Mouse (Mus musculus) kidney, adult 18-20 months (tissue): Measurements from ENCODE around the gene Gm26727.
A peak's percentile ranks its signal among the peaks of the same experiment; 100 is the strongest.
"Not testable (repeated sequence)": the region's sequence is repeated elsewhere in the genome, so short reads cannot be mapped to it uniquely, and the experiment has no call there.

Experiments
- DNase-seq: peaks from one replicate; pipeline ENCODE4 v3.0.0; 2021

The Gm26727 gene

DNA sequence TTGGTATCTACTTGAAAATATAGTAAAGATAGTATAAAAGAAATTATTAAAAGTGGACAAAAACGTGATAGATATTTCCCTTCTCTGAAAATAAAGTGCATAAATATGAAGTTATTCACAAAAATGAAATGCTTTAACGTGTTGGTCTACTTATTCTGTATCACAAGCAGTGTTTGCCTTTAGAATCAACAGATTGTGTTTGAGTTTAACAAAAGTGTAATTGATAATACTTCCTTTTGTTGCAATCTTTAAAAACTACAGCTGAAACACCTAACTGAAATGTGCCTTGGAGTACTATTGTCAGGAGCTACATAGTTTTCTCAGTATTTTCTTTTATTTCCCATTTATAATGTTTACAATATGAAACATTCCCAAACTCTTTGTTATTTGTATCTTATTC, at the start of gene Gm26727:
Gm26727 (minus strand) TSS at position 101 of the 400 bp plus-strand sequence.
- no peak for DNase-seq

DNA sequence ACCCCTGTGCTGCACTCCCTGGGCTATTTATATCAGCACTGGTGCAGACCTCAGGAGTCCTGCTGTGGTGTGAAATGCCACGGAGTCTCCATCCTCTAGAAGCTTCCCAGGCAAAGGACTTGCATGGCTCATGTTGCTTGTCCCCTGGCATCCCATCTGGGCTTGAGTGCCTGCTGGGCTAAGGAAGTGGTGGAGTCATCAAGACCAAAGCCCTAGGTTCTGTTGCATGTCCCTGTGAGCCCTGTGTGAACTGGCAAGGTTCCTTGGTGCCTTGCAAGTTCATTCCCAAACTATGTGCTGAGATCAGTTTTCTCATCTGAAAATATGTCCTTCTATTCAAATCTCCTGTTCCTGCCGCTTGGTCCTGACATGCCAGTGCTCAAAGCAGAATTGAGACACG, 48.1 kb upstream of the Gm26727 start:
- no peak for DNase-seq

DNA sequence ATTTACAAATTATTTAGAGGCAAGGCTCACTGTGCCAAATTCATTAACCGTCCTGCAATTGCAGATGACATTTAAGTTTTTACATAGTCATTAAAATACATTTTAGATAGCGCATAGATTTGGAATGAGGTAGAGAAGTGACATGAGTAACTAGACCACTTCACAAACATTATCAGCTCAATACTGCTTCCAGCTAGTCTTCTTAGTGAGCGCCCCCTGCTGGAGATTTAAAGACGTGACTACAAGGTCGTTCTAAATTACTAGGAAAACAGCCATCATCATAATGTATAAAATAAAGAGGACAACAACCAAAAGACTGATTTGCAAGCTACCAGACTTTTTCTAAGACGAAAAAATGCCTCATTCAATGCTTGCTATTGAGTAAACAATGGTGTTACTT, 44.8 kb upstream of the Gm26727 start:
- peak; percentile 22 for DNase-seq

DNA sequence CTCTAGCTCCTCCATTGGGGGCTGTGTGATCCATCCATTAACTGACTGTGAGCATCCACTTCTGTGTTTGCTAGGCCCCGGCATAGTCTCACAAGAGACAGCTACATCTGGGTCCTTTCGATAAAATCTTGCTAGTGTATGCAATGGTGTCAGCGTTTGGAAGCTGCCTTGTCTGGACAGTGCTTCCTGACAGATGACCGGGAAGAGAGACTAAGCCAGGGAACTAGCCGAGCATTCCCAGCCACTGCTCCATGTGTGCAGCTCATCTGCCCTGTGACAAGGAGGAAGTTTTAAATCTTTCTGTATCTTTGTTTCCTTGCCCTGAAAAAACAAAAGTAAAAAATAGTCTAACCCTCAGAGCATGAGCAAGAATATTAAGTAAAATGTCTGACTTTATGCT, 37.0 kb upstream of the Gm26727 start:
- not testable (repeated sequence) for DNase-seq

DNA sequence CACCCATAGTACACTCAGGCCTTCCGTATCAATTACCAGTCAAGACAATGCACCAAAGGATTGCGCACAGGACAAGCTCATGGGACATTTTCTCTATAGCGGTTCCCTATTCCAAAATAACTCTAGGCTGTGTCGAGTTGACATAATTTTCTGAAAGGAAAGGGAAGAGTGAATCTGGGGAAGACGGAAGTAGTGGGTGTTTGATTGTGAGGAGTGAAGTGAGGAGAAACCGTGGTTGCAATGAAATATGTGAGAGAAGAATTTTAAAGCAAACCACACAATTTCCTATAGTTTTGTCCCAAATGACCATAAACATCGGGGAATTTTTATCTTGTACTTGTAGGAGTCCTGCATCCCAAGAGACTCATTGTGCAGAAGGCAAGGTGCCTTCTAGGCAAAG, 34.1 kb upstream of the Gm26727 start:
- no peak for DNase-seq

DNA sequence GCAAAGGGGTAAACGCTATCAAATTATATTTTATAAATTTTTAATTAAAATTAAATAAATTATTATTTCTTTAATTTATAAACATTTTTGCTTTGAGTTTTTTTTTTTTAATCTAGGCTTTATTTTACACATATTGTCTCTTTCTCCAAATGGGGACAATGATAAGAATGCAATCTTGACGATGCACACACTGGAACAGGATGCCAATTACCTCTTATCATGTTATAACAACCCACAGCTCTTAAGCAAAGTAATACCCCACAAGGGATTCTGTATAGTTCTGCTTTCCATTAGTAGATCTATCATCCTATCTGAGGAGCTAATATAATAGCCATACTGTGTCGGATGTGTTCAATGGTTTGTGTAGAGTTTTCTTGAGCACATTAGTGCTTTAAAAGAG, 27.9 kb upstream of the Gm26727 start:
- DNase-seq = no peak

DNA sequence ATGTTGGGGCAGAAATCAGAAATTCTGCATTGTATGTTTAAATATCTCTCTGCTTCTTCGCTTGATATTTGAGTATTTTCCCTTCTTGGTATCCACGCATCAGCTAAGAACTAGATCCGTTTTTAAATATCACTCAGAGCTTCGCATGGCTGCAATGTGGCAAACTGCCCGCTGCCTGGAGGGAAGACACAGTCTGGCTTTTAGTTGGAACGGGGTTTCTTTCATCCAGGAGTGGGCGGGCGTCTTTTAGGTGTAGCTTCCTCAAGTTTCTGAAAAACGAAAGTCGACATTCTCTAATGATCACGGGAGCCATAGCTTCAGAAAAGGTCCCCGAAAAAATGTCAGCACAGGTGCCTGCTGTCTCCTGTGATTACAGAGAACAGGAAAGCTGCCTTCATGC, 14.2 kb upstream of the Gm26727 start:
- DNase-seq = no peak

DNA sequence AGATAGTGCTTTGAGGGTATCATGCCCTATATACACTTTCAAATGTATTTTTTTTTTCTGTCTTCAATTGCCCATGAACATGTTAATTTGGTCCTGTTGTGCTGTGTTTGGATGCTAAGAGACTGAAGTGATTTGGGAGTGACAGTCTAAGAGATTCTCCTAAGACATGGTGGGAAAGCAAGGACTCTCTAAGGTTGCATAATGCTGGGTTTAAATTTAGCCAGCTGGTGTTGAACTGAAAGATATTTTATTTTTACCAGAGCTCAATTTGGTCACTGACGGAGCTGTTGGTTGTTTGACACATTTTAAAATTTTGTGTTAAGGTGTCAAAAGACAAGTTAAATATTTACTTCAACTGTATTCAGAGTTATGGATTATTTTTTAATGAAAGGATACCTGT, 13.8 kb upstream of the Gm26727 start:
- DNase-seq = no peak

DNA sequence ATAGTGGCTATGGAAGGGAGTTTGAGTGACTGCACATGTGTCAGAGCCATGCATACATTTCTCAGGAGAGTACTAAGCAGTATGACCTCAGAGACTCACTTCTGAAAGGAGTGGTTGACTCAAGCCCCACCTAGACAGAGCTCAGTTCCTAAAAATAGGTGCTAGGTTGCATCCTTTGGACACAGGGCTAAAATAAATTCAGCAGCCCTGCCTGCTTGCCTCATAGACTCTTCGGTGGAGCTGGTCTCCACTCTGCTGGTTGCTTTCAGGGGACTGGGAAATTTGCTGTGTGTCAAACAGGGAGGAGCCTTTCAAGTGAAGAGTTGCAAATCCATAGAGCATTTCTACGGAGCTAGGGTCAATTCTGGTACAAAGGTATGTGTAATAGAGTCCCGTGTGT, 12.8 kb upstream of the Gm26727 start, which contains the start of gene Xirp2:
Xirp2 (plus strand) TSS at position 223 of the 400 bp plus-strand sequence.
- no peak for DNase-seq

DNA sequence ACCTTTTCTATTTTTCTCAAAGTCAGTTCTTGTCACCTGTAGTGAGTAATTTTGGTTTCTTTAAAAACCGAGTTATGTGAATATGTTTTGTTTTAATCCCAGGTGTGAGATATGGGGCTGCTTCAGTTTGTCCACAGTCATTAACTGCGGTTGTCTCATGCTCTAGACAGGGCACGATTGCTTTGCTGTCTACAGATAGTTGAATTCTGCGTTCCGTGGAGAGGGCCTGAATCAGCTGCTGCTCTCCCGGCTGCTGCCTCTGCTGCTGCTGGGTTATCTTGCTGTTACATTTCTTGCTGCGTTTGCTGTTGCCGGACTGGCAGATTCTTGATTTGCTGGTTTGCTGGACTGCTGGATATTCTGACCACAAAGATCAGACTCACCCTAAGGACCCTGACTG, 5.3 kb upstream of the Gm26727 start:
- DNase-seq = no peak

DNA sequence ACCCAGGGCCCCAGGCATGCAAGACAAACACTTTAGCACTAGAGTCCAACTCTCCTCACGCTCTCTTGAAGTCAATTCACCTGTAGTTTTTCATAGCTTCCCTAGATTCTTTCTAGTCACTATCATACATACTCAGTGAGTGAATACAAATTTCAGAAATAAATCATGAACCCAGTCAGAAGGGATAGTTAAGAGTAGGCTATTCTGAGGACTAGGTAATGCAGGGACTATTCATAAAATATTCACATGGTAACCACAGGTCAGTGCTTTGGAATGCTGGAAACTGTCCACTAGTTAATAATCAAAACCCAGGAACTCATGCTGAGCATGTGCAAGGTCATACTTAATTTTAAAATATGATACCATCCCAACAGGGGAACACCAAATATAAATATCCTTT, 10.2 kb downstream of the Gm26727 start:
- no peak for DNase-seq

DNA sequence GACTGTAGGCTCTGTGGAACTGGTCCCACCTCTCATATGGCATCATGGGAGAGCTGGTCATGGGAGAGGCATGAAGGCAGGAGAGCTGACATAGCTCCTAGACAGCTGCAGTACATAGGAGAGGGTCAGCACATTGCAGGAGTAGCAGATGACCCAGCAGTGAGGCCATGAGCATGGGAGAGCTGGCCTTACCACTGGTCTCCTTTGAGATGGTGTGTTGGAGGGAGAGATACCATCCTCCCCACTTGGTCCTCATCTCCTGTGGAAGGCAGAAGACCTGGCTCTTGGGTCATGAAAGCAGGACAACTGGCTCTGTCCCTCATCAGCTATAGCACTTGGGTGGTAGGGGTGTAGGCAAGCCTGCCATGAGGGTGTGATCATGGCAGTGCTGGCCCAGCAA, 12.1 kb downstream of the Gm26727 start:
- DNase-seq = no peak

DNA sequence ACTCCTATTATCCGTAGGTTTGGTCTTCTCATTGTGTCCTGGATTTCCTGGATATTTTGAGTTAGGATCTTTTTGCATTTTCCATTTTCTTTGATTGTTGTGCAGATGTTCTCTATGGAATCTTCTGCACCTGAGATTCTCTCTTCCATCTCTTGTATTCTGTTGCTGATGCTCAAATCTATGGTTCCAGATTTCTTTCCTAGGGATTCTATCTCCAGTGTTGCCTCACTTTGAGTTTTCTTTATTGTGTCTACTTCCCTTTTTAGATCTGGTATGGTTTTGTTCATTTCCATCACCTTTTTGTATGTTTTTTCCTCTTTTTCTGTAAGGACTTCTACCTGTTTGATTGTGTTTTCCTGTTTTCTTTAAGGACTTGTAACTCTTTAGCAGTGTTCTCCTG, 19.6 kb downstream of the Gm26727 start, which contains the start of gene Gm21830:
Gm21830 (plus strand) TSS at position 301 of the 400 bp plus-strand sequence.
- DNase-seq = not testable (repeated sequence)
